Mouse (Mus musculus) limb, embryonic 14.5 days (tissue): ENCODE data around the gene Capn2. TPM values are rescaled to one million over a fixed set of nuclear protein-coding genes. Genes with fewer than 3 reads are reported as not detected.
A peak's percentile ranks its signal among the peaks of the same experiment; 100 is the strongest.

ENCODE experiments used
- ATAC-seq: fragments of 200-750 bp; cut with Nextera tagmentation; 2 replicates; pipeline ENCODE4 v1.8.0; 2017; ENCODE audit warnings: low read depth, moderate number of reproducible peaks, moderate TSS enrichment; ENCODE audit not compliant: low FRiP score
- DNase-seq: peaks from one replicate; pipeline ENCODE4 v3.0.0-alpha.2; 2015; ENCODE audit warnings: low spot score
- H3K27ac ChIP-seq: fragments of 300-500 bp; sonication (generic); replicated peaks from 2 replicates; pipeline ENCODE4 v1.5.1; 2014; ENCODE audit warnings: low read depth, mild to moderate bottlenecking, low read length, moderate library complexity, mixed read lengths
- H3K27me3 ChIP-seq: fragments of 300-500 bp; sonication (generic); 2 replicates; pipeline ENCODE4 v1.6.1; 2014; ENCODE audit warnings: low read length, mixed read lengths; ENCODE audit not compliant: control insufficient read depth, insufficient read depth
- H3K36me3 ChIP-seq: fragments of 300-500 bp; sonication (generic); 2 replicates; pipeline ENCODE4 v1.6.1; 2014; ENCODE audit warnings: mild to moderate bottlenecking, low read length, moderate library complexity, mixed read lengths; ENCODE audit not compliant: control insufficient read depth, insufficient read depth
- H3K4me1 ChIP-seq: fragments of 300-500 bp; sonication (generic); 2 replicates; pipeline ENCODE4 v1.6.1; 2014; ENCODE audit warnings: antibody characterized with exemption, low read length, mixed read lengths; ENCODE audit not compliant: control insufficient read depth, insufficient read depth
- H3K4me2 ChIP-seq: fragments of 300-500 bp; sonication (generic); replicated peaks from 2 replicates; pipeline ENCODE4 v1.6.1; 2014; ENCODE audit warnings: low read depth, mild to moderate bottlenecking, low read length, moderate library complexity; ENCODE audit not compliant: severe bottlenecking
- H3K4me3 ChIP-seq: fragments of 300-500 bp; sonication (generic); replicated peaks from 2 replicates; pipeline ENCODE4 v1.5.1; 2014; ENCODE audit warnings: low read length
- H3K9ac ChIP-seq: fragments of 300-500 bp; sonication (generic); 2 replicates; pipeline ENCODE4 v1.6.1; 2014; ENCODE audit warnings: mild to moderate bottlenecking, low read depth, low read length, moderate library complexity; ENCODE audit not compliant: severe bottlenecking
- H3K9me3 ChIP-seq: fragments of 300-500 bp; sonication (generic); 2 replicates; pipeline ENCODE4 v1.6.1; 2016; ENCODE audit warnings: low read length; ENCODE audit not compliant: control insufficient read depth
- POLR2A ChIP-seq: fragments of 200-500 bp; IDR thresholded peaks from 2 replicates; pipeline ENCODE4 v1.8.0; 2012; ENCODE audit warnings: inconsistent platforms, mild to moderate bottlenecking, moderate library complexity, borderline replicate concordance; ENCODE audit not compliant: insufficient read depth, insufficient read length; ENCODE audit errors: extremely low read depth
- WGBS: fragments of 180-500 bp; shearing (Covaris S2); extraction: QIAGEN DNeasy Blood & Tissue Kit; methylation state at CpG from one replicate; pipeline ENCODE4 v1.1.7; 2014; 5-methylcytosine and 5-hydroxymethylcytosine counted together
- polyA plus RNA-seq, 2 experiments: library from polyadenylated mRNA; depleted of rRNA in 1 of 2; stranded (reverse) in 1 of 2; unstranded in 1 of 2; fragments of >200 nt; fragmentation: Nextera tagmentation in 1 of 2; extraction: Ambion mirVana in 1 of 2; gene quantifications; 2 replicates each; pipeline versions ENCODE4 v1.2.1 to v1.2.3; 2012 to 2014

The Capn2 gene
- polyA plus RNA-seq, 2 experiments: 90.5 to 119 TPM

DNA sequence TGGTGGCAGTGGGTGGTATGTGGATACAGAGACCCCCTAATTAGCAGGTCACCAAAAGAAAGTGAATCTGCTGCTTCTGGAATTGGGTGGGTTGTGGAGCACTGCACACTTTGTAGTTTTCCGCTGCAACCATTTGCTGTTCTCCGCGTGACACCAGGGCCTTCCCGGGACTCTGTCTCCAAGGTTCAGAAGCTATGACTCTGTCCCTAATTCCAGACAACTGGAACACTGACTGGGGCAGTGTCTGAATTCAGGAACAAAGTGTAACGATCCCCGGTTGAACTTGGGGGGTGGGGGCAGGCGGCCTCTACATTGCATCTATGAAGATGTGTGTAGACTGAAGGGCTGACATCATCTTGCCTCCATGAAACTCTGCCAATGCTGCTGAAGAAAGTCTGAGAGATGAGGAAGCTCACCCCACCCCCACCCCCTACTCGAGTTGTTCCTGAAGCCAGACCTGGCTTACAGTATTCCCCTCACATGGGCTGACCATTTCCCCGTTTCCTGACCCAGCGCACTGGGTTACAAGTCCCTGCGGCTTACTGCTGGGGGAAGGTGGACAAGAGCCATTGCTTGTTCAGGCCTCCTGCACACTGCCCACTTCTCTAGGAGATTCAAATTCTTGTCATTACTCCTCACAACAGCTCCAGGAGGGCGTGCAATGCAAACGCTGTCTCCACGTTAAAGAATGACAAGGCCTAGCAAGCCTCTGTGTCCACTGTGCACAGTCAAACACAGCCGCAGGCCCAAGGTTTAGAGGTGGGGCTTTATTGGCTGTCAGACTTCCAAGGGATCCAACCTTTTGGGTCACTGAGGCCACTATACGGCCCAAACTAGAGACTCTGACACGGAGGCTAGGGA is 22.9 kb downstream of the Capn2 start:
- Histone ChIP-seq H3K36me3 (peaks cover 50% of the 10 kb centered on the region), H3K4me3 (no peak overlapping the region), H3K9me3 (no peaks in the 10 kb centered on the region), H3K9ac (no peak overlapping the region), H3K27me3 (no peaks in the 10 kb centered on the region), H3K27ac (no peak overlapping the region), H3K4me2 (no peak overlapping the region), H3K4me1 (peaks cover 21% of the 10 kb centered on the region)
- no peak for DNase-seq
- WGBS: 72% methylated on average over 17 of the region's 17 CpGs
- no peak for TF ChIP-seq POLR2A
- ATAC-seq: no peak

DNA sequence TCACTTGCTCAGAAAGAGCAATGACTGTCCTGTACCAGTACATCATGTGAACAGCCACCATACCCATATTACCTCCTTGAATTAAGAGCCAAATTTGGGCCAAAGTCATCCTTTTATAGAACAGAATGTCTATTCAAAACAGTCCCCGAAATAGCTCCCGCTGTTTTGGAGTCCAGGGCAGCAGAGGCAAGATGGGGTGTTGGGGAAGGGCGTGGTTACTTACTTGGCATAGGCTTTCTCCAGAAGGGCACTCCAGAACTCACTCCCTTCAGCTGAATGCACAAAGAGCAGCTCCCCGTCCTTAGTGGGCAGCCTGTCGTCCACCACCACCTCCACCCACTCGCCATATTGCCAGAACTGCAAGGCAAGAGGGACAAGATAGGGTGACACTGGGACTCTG is 25.6 kb downstream of the Capn2 start:
- no peak overlapping the region for H3K9ac ChIP-seq
- 86% methylated on average over 6 of the region's 6 CpGs for WGBS
- H3K9me3 ChIP-seq: no peaks in the 10 kb centered on the region
- no peak overlapping the region for H3K27ac ChIP-seq
- H3K4me2 ChIP-seq: no peak overlapping the region
- no peak for DNase-seq
- H3K4me3 ChIP-seq: no peak overlapping the region
- ATAC-seq: no peak
- H3K4me1 ChIP-seq: peaks cover 10% of the 10 kb centered on the region
- H3K36me3 ChIP-seq: peaks cover 73% of the 10 kb centered on the region
- TF ChIP-seq POLR2A: no peak
- no peaks in the 10 kb centered on the region for H3K27me3 ChIP-seq

DNA sequence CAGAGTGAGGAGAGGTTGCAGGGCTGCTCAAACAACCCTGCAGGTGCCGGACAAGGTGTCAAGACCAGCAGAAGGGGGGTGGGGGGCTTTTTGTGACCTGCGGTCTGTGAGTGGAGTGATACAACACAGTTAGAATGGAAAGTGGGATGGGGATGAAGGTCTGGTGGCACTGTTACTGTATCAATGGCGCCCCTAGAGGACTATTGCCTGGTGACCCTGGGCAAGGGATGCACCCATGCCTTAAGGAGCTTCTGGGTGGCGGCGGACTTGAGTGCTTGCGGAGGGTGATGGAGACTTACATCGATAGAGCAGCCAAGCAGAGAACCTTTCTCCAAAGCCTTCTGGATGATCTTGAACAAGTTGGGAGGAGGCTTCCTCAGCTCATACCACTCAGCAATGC is 26.8 kb downstream of the Capn2 start:
- H3K4me3 ChIP-seq: no peak overlapping the region
- TF ChIP-seq POLR2A: no peak
- DNase-seq: no peak
- H3K36me3 ChIP-seq: peaks cover 78% of the 10 kb centered on the region
- 81% methylated on average over 7 of the region's 7 CpGs for WGBS
- H3K9me3 ChIP-seq: no peaks in the 10 kb centered on the region
- H3K4me1 ChIP-seq: peaks cover 10% of the 10 kb centered on the region
- no peak overlapping the region for H3K4me2 ChIP-seq
- H3K9ac ChIP-seq: no peak overlapping the region
- 0 out of 2 replicates have a peak overlapping the region, but pooled peaks have one; percentile 10 for H3K27ac ChIP-seq
- no peaks in the 10 kb centered on the region for H3K27me3 ChIP-seq
- no peak for ATAC-seq

DNA sequence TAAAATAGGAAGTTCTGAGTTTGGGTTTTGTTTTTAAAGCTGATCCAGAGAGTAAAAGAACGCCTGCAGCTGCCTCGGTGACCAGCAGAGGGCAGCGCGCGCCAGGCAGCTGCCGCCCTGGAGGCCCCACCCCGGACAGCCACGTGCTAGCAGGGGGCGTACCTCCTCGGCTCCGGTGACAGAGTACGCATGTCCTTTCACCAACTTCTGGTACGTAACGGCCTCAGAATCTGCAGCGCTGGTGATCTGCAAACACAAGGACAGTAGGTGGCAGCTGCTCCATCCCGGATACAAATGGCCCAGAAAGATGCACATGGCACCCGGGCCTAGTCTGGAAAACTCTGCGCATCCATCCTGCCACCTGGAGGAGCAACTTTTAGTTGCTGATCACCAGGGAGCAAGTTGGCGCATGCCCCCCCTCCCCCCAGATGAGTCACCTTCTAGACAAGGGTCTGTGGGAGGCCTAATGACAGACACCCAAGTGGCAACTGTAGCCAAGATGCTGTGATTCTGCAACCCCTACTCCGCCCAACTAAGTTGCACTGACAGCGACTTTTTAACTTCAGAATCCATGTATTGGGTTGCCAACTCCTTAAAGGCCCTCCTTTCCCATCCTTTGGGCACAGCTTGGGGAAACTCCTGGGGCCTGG is 27.5 kb downstream of the Capn2 start:
- 9% methylated on average over 21 of the region's 21 CpGs for WGBS
- peak overlapping the region; percentile 10; the same call in 1 of the 2 replicates for H3K27ac ChIP-seq
- H3K36me3 ChIP-seq: peaks cover 85% of the 10 kb centered on the region
- H3K4me2 ChIP-seq: peak overlapping the region; percentile 43
- H3K27me3 ChIP-seq: no peaks in the 10 kb centered on the region
- ATAC-seq: peak; percentile 95
- no peak for TF ChIP-seq POLR2A
- no peak overlapping the region for H3K9ac ChIP-seq
- H3K9me3 ChIP-seq: no peaks in the 10 kb centered on the region
- H3K4me1 ChIP-seq: peaks cover 8% of the 10 kb centered on the region
- peak; percentile 92 for DNase-seq
- H3K4me3 ChIP-seq: peak overlapping the region; percentile 9; the same call in 1 of the 2 replicates

DNA sequence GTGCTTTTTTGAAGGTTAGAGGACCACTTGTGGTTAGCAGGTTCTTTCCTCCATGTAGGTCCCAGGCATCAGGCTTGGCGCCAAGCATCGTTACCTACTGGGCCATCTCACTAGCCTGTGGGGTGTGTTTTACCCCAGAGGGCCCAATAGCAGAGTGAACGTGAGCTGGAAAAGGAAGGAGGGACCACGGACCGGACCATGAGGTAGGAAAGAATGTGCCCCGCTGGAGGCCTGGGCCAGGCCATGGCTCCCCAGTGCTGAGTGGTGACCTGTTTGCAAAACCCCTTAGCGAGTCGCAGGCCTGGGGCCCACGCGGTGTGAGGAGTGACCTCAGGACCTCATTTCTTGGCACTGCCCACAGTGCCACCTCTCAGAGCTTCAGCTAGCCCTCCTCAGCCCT is 28.9 kb downstream of the Capn2 start:
- Histone ChIP-seq H3K4me2 (no peak overlapping the region), H3K36me3 (peaks cover 89% of the 10 kb centered on the region), H3K27me3 (no peaks in the 10 kb centered on the region), H3K27ac (no peak overlapping the region), H3K4me3 (no peak overlapping the region), H3K9ac (no peak overlapping the region), H3K9me3 (no peaks in the 10 kb centered on the region), H3K4me1 (0 out of 2 replicates have a peak, but pooled peaks cover 4% of the 10 kb centered on the region)
- 97% methylated on average over 6 of the region's 10 CpGs for WGBS
- DNase-seq: no peak
- no peak for TF ChIP-seq POLR2A
- ATAC-seq: no peak
